Mouse (Mus musculus): ENCODE measurements at regions not wholly inside any gene's neighbourhood (a gene's known extent, or its start where the extent isn't known, plus 50 kb on each side); places are given as distances from the start of the nearest gene placed in this dataset.
A peak's percentile ranks its signal among the peaks of the same experiment; 100 is the strongest.

DNA sequence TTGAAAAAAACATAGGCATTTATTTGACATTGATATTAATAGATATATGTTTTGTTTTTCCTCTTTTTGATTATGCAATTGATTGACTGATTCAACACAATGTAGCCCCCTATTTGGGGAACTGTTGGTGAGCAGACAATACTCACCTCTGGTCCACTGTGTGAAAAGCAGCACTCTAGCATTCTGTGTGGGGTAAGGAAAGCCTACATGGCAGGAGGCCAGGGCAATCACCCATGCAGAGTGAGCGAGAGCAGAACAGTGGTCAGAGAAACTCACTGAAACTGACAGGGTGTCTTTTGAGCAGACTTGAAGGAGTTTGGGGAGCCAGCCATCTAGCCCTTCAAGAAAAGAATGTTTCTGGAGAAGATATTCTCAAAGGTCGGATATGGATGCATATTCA lies 73.2 kb upstream of the Azi2 start:
- no peak for DNase-seq (ENCODE audit: low read depth, low spot score)
- Histone ChIP-seq H3K36me3 (ENCODE audit: control insufficient read depth, insufficient read depth, low read length, poor library complexity, severe bottlenecking) (no peaks in the 10 kb centered on the region), H3K27me3 (ENCODE audit: control insufficient read depth, insufficient read depth, low read length, poor library complexity, severe bottlenecking) (no peaks in the 10 kb centered on the region)

DNA sequence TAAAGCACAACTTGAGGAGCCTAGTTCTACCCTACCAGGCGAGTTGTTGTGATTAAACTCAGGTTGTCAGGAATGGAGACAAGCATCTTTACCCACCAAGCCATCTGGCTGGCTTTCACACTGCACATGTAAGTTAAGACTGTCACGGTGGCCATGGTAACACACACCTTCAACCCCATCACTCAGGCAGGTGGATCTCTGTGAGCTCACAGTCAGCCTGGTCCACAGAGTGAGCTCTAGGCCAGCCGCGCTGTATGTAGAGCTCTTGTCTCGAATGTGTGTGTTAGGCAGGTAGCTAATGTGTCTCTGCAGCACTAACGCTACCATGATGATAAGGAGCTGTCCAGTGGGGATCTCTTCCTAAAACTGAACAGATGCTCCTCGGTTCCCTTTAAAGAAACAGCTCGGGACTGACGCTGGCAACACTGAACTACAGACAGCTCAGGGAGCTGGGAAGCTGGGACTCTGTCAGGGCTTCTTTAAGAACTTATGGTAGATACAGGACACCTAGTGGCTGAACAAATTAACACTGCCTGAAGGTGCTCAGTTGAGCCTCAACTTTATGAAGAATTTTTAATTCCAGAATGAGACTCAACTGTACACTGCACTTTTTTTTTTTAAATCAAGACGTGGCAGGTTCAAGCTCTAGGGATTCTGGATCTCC lies 73.8 kb upstream of the Azi2 start:
- no peaks in the 10 kb centered on the region for H3K36me3 ChIP-seq (ENCODE audit: control insufficient read depth, insufficient read depth, low read length, poor library complexity, severe bottlenecking)
- peak; percentile 3 for DNase-seq (ENCODE audit: low read depth, low spot score)

GRCm38 (mm10) chr9:117962088-117963030 lies 77.9 kb upstream of the Azi2 start:
- H3K36me3 ChIP-seq (ENCODE audit: control insufficient read depth, insufficient read depth, low read length, poor library complexity, severe bottlenecking) = no peaks in the 10 kb centered on the region
- DNase-seq (ENCODE audit: low read depth, low spot score) = no peak
- no peaks in the 10 kb centered on the region for H3K27me3 ChIP-seq (ENCODE audit: control insufficient read depth, insufficient read depth, low read length, poor library complexity, severe bottlenecking)

More for the DNA sequence above, 73.8 kb upstream of the Azi2 start:
- no peaks in the 10 kb centered on the region for H3K27me3 ChIP-seq (ENCODE audit: control insufficient read depth, insufficient read depth, low read length, poor library complexity, severe bottlenecking)

DNA sequence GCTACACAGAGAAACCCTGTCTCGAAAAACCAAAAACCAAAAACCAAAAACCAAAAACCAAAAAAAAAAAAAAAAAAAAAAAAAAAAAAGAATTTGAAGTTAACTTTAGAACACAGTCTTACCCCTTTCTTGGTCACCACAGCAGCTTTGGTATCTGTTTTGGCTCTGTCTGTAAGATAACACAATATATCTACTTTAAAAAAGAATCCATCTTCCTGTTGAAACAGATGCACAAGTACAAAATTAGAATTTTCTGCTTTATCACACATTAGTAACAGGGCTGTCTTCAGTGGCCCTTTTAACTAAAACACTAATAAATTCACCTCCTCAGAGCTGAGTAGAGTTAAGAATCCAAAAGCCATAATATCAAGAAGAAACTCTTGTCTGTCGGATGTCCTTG lies 80.5 kb upstream of the Azi2 start:
- no peak for DNase-seq (ENCODE audit: low read depth, low spot score)
- H3K36me3 ChIP-seq (ENCODE audit: control insufficient read depth, insufficient read depth, low read length, poor library complexity, severe bottlenecking) = no peaks in the 10 kb centered on the region
- no peaks in the 10 kb centered on the region for H3K27me3 ChIP-seq (ENCODE audit: control insufficient read depth, insufficient read depth, low read length, poor library complexity, severe bottlenecking)

DNA sequence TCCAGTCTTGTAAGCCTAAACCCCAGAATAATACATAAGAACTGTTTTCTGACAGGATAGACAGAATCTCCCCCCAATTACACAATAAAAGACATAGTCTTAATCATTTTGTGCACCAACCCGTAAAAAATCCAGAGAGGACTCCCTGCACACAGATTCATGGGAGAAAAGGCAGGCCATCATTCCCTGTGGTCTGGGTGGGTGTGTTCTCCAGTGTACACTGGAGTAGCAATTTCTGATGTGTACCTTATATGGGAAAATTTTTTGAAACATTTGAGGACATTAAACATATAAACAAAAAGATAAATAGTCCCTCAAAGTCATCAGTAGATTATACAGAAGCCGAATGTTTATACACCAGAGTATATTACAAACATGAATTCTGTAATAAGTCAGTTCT lies 83.1 kb upstream of the Azi2 start:
- DNase-seq (ENCODE audit: low read depth, low spot score) = no peak
- Histone ChIP-seq H3K27me3 (ENCODE audit: control insufficient read depth, insufficient read depth, low read length, poor library complexity, severe bottlenecking) (no peaks in the 10 kb centered on the region), H3K36me3 (ENCODE audit: control insufficient read depth, insufficient read depth, low read length, poor library complexity, severe bottlenecking) (no peaks in the 10 kb centered on the region)

DNA sequence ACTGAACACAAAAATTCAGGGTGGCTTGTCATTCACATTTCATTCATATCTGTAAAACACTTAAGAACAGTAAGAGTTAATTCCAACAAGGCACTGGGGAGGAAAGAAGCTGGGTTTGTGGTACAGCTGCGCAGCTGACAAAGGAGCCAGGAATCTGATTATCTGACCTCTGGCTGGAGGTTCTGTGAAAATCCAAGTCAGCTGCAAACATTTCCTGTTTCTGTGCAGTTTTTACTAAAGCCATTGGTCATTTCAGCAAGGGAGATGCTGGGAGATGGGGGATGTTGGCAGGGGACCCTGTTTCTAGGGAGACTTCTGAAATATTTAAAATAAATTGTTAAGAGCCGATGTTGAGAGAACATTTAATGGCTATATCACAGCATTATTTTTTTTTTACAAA lies 83.6 kb upstream of the Azi2 start:
- no peak for DNase-seq (ENCODE audit: low read depth, low spot score)

GRCm38 (mm10) chr9:117927466-117927847 lies 112.8 kb upstream of the Azi2 start:
- DNase-seq (ENCODE audit: low read depth, low spot score) = peak; percentile 36
- Histone ChIP-seq H3K27me3 (ENCODE audit: control insufficient read depth, insufficient read depth, low read length, poor library complexity, severe bottlenecking) (no peaks in the 10 kb centered on the region), H3K36me3 (ENCODE audit: control insufficient read depth, insufficient read depth, low read length, poor library complexity, severe bottlenecking) (no peaks in the 10 kb centered on the region)

More for the DNA sequence above, 83.6 kb upstream of the Azi2 start:
- Histone ChIP-seq H3K27me3 (ENCODE audit: control insufficient read depth, insufficient read depth, low read length, poor library complexity, severe bottlenecking) (no peaks in the 10 kb centered on the region), H3K36me3 (ENCODE audit: control insufficient read depth, insufficient read depth, low read length, poor library complexity, severe bottlenecking) (no peaks in the 10 kb centered on the region)

- peak; percentile 40 for DNase-seq (ENCODE audit: low read depth, low spot score)
- H3K27me3 ChIP-seq (ENCODE audit: control insufficient read depth, insufficient read depth, low read length, poor library complexity, severe bottlenecking) = no peaks in the 10 kb centered on the region
- no peaks in the 10 kb centered on the region for H3K36me3 ChIP-seq (ENCODE audit: control insufficient read depth, insufficient read depth, low read length, poor library complexity, severe bottlenecking)
These were observed 113.4 kb upstream of the Azi2 start for GRCm38 (mm10) chr9:117926700-117927465.

DNA sequence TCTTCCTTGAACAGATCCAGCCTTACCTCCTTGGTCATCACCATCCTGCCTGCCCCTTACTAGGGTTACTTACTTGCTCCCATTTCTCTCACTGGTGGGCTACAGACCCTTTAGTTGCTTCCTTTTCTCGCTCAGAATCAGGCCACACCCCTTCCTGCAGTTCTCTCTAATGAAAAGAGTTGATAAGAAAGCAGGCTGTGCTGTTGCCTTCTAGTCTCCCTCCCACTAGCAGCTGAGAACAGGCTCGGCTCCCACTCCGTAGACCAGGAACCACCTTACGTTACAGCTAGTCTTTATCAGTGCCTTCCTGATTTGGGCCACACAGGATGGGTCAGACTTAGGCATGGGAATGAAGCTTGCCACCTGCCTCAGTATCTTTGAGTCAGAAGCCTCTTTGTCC lies 117.3 kb upstream of the Azi2 start:
- DNase-seq (ENCODE audit: low read depth, low spot score) = no peak
- H3K27me3 ChIP-seq (ENCODE audit: control insufficient read depth, insufficient read depth, low read length, poor library complexity, severe bottlenecking) = no peaks in the 10 kb centered on the region
- no peaks in the 10 kb centered on the region for H3K36me3 ChIP-seq (ENCODE audit: control insufficient read depth, insufficient read depth, low read length, poor library complexity, severe bottlenecking)

DNA sequence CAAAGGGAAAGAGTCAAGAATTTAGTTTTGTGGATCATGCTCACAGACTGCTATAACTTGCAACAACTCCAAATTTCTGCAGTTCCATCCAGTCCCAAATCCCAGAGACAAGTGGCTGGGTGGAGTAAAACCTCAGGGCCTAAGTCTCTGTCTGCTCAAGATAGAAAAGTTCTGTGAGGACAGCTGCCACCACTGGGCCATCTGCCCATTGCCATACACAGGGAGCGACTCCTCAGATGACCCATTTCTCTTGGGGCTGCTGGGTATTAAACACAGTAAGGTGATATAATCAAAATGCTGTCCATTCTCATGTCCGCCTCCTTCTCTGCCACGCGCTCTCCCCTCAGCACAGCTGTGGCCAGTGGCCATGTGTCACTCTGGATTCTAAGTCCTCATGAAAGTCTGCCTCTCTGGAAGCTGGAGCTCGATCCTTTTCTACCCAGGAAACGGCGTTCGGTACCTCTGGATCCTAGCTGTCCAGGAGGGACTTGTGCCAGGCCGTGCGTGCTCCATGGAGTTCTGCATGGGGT lies 132.3 kb upstream of the Azi2 start:
- Histone ChIP-seq H3K27me3 (ENCODE audit: control insufficient read depth, insufficient read depth, low read length, poor library complexity, severe bottlenecking) (no peaks in the 10 kb centered on the region), H3K36me3 (ENCODE audit: control insufficient read depth, insufficient read depth, low read length, poor library complexity, severe bottlenecking) (no peaks in the 10 kb centered on the region)
- no peak for DNase-seq (ENCODE audit: low read depth, low spot score)

GRCm38 (mm10) chr9:117905045-117905747 lies 135.1 kb upstream of the Azi2 start:
- Histone ChIP-seq H3K27me3 (ENCODE audit: control insufficient read depth, insufficient read depth, low read length, poor library complexity, severe bottlenecking) (no peaks in the 10 kb centered on the region), H3K36me3 (ENCODE audit: control insufficient read depth, insufficient read depth, low read length, poor library complexity, severe bottlenecking) (no peaks in the 10 kb centered on the region)
- DNase-seq (ENCODE audit: low read depth, low spot score) = no peak

DNA sequence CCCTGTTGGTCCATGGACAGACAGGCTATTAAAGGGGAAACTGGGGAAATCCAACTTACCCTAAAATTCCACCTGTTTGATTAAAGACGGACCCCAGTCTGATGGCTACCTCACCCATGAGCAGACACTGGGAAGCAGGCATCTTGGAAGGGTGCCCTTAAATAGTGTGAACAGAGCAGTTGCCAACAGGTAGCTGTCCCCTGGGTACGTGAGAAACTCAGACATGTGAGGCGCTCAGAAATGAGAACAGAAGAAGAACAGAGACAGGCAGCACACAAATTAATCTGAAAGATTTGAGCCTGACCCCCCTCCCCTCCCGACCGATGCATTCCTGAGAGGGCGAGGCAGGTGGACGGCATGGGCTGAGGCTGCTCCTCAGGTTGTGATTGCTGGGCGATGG lies 135.7 kb upstream of the Azi2 start:
- DNase-seq (ENCODE audit: low read depth, low spot score) = no peak

DNA sequence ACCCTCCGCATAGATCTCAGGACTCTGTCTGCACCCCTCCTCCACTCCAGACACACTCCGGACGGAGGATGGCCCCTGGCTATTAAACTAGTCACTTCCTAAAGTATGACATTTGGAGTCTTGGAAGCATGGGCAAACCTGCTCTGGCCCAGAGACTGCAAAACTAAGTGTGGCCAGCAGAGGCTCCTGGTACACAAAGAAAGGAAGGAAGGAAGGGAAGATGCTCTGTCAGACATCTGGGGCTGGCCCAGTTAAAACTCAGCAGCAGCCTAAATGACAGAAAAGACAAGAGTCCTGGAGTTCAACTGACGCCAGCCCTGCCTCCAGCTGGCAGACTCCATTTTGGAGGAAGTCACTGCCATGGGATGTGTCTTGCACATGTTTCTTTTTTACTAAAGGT lies 137.3 kb upstream of the Azi2 start:
- Histone ChIP-seq H3K36me3 (ENCODE audit: control insufficient read depth, insufficient read depth, low read length, poor library complexity, severe bottlenecking) (no peaks in the 10 kb centered on the region), H3K27me3 (ENCODE audit: control insufficient read depth, insufficient read depth, low read length, poor library complexity, severe bottlenecking) (no peaks in the 10 kb centered on the region)
- DNase-seq (ENCODE audit: low read depth, low spot score) = peak; percentile 38

More for the DNA sequence above, 135.7 kb upstream of the Azi2 start:
- Histone ChIP-seq H3K27me3 (ENCODE audit: control insufficient read depth, insufficient read depth, low read length, poor library complexity, severe bottlenecking) (no peaks in the 10 kb centered on the region), H3K36me3 (ENCODE audit: control insufficient read depth, insufficient read depth, low read length, poor library complexity, severe bottlenecking) (no peaks in the 10 kb centered on the region)

DNA sequence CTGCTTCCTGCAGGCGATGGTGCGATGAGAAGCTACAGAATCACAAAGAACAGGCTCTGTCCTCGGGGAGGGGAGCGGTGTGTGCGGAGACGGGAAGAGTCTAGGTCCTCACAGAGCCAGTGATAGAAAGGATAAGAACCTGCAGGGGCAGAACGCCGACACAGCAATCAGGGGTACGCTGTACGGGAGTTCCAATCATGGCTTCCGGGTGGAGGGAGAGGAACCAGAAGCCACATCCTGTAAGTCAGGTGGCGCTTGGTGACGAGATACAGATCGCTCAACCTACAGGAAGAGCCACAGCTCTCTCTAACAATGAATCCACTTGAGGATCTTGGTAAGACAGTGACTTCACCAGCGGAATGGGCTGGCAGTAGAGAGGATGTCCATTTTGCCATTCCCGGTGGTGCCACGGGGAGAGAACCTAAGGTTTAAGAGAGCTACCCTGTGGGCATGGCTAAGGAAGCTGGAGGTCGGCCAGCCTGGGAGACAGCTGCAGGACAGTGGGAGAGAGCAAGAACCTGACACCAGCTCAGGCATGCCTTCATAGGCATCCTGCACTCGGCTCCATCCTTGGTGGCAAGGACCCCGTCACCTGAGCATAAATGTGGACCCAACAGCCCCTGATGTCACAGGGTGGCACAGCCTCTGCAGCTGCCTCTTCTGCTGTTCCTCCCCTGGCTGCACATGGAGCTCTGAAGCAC lies 137.9 kb upstream of the Azi2 start:
- no peaks in the 10 kb centered on the region for H3K27me3 ChIP-seq (ENCODE audit: control insufficient read depth, insufficient read depth, low read length, poor library complexity, severe bottlenecking)
- no peaks in the 10 kb centered on the region for H3K36me3 ChIP-seq (ENCODE audit: control insufficient read depth, insufficient read depth, low read length, poor library complexity, severe bottlenecking)
- peak; percentile 65 for DNase-seq (ENCODE audit: low read depth, low spot score)
